Mouse (Mus musculus): ENCODE measurements around the gene Rab39. TPM values are rescaled to one million over a fixed set of nuclear protein-coding genes. Genes with fewer than 3 reads are reported as not detected.

The Rab39 gene
- polyA plus RNA-seq, 1 experiment from 2014 or later: 0.59 TPM

DNA sequence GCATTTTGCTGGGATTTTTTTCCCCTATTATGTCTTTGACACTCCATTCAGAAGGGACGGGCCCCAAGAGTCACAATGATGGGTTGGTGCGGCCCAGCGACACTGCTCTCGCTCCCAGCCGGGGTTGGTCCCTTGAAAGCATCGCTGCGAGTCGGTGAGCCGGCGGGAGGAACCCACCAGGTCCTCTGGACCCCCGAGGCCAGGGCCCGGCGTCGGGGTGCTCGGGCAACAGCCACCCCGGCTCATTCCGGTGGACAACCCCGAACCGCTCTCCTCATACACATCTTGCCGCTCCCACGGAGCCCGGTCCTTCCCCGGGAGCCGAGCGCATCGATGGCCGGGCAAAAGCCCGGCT is 39.4 kb downstream of the Rab39 start:
- peak overlapping the region; percentile 90 for H3K4me3 ChIP-seq (ENCODE audit: low read depth, low read length)
- no peak for DNase-seq (ENCODE audit: low spot score)
- ATAC-seq (ENCODE audit: insufficient number of reproducible peaks, low FRiP score, low TSS enrichment, low read depth): peak; percentile 54
- H3K27me3 ChIP-seq (ENCODE audit: control insufficient read depth, insufficient read depth, low read length): no peaks in the 10 kb centered on the region
- H3K27ac ChIP-seq (replicated peaks; ENCODE audit: low read depth, low read length): peak overlapping the region; percentile 92
- H3K9ac ChIP-seq (ENCODE audit: low read length): peak overlapping the region; percentile 99
- no peaks in the 10 kb centered on the region for H3K9me3 ChIP-seq (ENCODE audit: control insufficient read depth, low read length)
- H3K36me3 ChIP-seq (ENCODE audit: control insufficient read depth, insufficient read depth, low read length): no peaks in the 10 kb centered on the region; the same call in 1 of the 2 replicates
- no peaks in the 10 kb centered on the region for H3K4me1 ChIP-seq (ENCODE audit: control insufficient read depth, insufficient read depth, low read length)
- under 1% methylated on average over 28 of the region's 28 CpGs for WGBS
- H3K4me2 ChIP-seq (ENCODE audit: low read depth, severe bottlenecking): peak overlapping the region; percentile 70

DNA sequence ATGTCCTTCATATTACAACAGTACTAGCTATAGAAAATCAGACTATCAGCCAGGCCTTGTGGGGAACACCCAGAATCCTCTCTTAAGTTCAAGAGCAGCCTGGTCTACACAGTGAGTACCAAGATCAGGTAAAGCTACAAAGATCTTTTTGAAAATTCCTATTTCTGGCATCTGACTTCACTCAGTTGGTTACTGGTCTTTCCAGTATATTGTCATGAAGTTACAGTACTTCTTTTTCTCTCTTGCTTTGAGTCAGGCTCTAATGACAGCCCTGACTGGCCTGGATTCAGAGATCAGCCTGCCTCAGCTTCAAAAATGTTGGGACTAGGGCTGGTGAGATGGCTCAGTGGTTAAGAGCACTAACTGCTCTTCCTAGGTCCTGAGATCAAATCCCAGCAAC is 40.6 kb downstream of the Rab39 start:
- no peaks in the 10 kb centered on the region for H3K27me3 ChIP-seq (ENCODE audit: control insufficient read depth, insufficient read depth, low read length)
- no peaks in the 10 kb centered on the region for H3K9me3 ChIP-seq (ENCODE audit: control insufficient read depth, low read length)
- no peak for DNase-seq (ENCODE audit: low spot score)
- no peak overlapping the region for H3K4me2 ChIP-seq (ENCODE audit: low read depth, severe bottlenecking)
- no peak overlapping the region for H3K27ac ChIP-seq (replicated peaks; ENCODE audit: low read depth, low read length)
- no peak for ATAC-seq (ENCODE audit: insufficient number of reproducible peaks, low FRiP score, low TSS enrichment, low read depth)
- no peak overlapping the region for H3K9ac ChIP-seq (ENCODE audit: low read length)
- H3K36me3 ChIP-seq (ENCODE audit: control insufficient read depth, insufficient read depth, low read length): no peaks in the 10 kb centered on the region; the same call in 1 of the 2 replicates
- no peaks in the 10 kb centered on the region for H3K4me1 ChIP-seq (ENCODE audit: control insufficient read depth, insufficient read depth, low read length)
- no peak overlapping the region for H3K4me3 ChIP-seq (ENCODE audit: low read depth, low read length)

DNA sequence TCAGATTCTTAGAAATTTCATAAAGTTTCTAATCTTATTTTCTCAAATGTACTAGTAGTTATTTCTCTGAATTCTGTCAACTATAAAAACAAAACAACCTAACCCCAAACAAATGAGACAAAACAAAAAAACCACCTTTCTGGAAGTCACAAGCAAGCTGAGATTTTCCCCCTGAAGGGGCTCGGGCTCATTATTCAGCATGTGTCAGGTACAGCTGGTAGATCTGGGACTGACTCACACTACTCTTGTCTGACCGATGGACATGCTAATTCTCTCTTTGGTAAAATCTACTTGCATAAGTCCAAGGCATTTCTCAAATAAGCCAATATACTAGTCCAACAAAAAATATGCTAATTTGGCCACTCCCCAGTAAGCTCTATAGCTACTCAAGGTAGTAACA is 41.2 kb downstream of the Rab39 start:
- Histone ChIP-seq H3K4me3 (ENCODE audit: low read depth, low read length) (no peak overlapping the region), H3K36me3 (ENCODE audit: control insufficient read depth, insufficient read depth, low read length) (no peaks in the 10 kb centered on the region; the same call in 1 of the 2 replicates), H3K4me1 (ENCODE audit: control insufficient read depth, insufficient read depth, low read length) (no peaks in the 10 kb centered on the region), H3K4me2 (ENCODE audit: low read depth, severe bottlenecking) (no peak overlapping the region), H3K9me3 (ENCODE audit: control insufficient read depth, low read length) (no peaks in the 10 kb centered on the region), H3K27me3 (ENCODE audit: control insufficient read depth, insufficient read depth, low read length) (no peaks in the 10 kb centered on the region), H3K27ac (replicated peaks; ENCODE audit: low read depth, low read length) (no peak overlapping the region), H3K9ac (ENCODE audit: low read length) (no peak overlapping the region)
- ATAC-seq (ENCODE audit: insufficient number of reproducible peaks, low FRiP score, low TSS enrichment, low read depth) (no peak), DNase-seq (ENCODE audit: low spot score) (no peak)
- 87% methylated on average over 2 of the region's 2 CpGs for WGBS

DNA sequence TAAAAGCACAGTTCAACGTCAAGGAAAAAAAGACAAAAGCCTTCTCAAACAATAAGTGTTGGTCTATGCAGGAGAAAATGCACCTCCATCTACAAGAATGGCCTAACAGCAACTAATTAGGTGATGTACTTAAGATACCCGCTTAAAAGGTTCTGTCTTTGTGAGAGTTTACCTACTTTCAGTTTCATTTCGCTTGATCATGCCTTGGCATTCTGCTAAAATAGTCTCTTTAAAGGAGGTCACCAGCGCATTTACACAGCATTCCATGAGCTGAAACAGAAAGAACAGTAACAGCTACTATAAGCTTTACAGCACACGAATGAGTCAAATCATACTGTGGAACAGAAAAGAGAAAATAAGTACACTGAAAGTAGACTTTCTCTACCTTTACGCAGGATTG is 71.2 kb downstream of the Rab39 start:
- no peaks in the 10 kb centered on the region for H3K27me3 ChIP-seq (ENCODE audit: control insufficient read depth, insufficient read depth, low read length)
- H3K4me1 ChIP-seq (ENCODE audit: control insufficient read depth, insufficient read depth, low read length): no peaks in the 10 kb centered on the region
- no peak overlapping the region for H3K4me2 ChIP-seq (ENCODE audit: low read depth, severe bottlenecking)
- peaks cover 12% of the 10 kb centered on the region; the same call in 1 of the 2 replicates for H3K36me3 ChIP-seq (ENCODE audit: control insufficient read depth, insufficient read depth, low read length)
- H3K9ac ChIP-seq (ENCODE audit: low read length): no peak overlapping the region
- H3K9me3 ChIP-seq (ENCODE audit: control insufficient read depth, low read length): no peaks in the 10 kb centered on the region
- 94% methylated on average over 6 of the region's 6 CpGs for WGBS
- H3K4me3 ChIP-seq (ENCODE audit: low read depth, low read length): no peak overlapping the region
- ATAC-seq (ENCODE audit: insufficient number of reproducible peaks, low FRiP score, low TSS enrichment, low read depth) (no peak), DNase-seq (ENCODE audit: low spot score) (no peak)
- H3K27ac ChIP-seq (replicated peaks; ENCODE audit: low read depth, low read length): no peak overlapping the region

Other genes starting within 250 kb of the Rab39 start
- gene Atm, start 169.5 kb downstream of the Rab39 start, polyA plus RNA-seq (2014; fragmentation: Nextera tagmentation; extraction: Ambion mirVana): 17.1 and 17.7 TPM in 2 replicates
- 24.7 and 24.8 TPM in 2 replicates for gene Npat, start 169.2 kb downstream of the Rab39 start, polyA plus RNA-seq (2014; fragmentation: Nextera tagmentation; extraction: Ambion mirVana)
- gene Acat1, start 95.8 kb downstream of the Rab39 start, polyA plus RNA-seq (2014; fragmentation: Nextera tagmentation; extraction: Ambion mirVana): 50.0 and 50.8 TPM in 2 replicates
- 42.2 and 45.4 TPM in 2 replicates for gene Cul5, start 36.2 kb downstream of the Rab39 start, polyA plus RNA-seq (2014; fragmentation: Nextera tagmentation; extraction: Ambion mirVana)
- 5.3 and 6.5 TPM in 2 replicates for gene Slc35f2, start 65.3 kb upstream of the Rab39 start, polyA plus RNA-seq (2014; fragmentation: Nextera tagmentation; extraction: Ambion mirVana)
- 0.67 and 1.1 TPM in 2 replicates for gene Sln, start 143.9 kb upstream of the Rab39 start, polyA plus RNA-seq (2014; fragmentation: Nextera tagmentation; extraction: Ambion mirVana)

All from limb, embryonic 11.5 days (tissue).